Mouse (Mus musculus): Measurements from ENCODE around the gene Deup1.

DNA sequence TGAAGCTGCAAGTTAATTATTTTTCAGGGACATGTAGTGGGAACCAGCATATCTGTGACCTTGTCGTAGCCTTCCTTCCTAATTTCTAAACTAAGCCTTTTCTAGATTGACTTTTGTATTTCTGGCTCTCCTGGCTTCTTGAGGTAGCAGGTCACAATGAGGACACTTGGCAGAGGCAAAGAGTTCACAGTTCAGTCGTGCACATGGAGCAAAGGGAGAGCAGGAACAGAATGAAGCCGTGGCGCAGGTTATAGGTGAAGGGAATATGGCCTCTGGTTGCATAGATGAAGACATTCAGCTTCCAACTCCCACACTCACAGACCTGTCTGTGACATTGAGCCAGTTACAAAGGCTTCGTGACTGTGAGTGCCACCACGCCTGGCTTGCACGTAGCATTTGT, 36.9 kb upstream of the Deup1 start:
- TF ChIP-seq CTCF (IDR thresholded peaks at IDR 0.05; ENCODE audit: borderline replicate concordance, insufficient read depth, low read depth, low read length) (no peak), POLR2A (IDR thresholded peaks at IDR 0.05; ENCODE audit: borderline replicate concordance, insufficient read depth, low read length) (no peak)
